Mouse (Mus musculus) liver, embryonic 14.5 days (tissue): ENCODE data around the gene Epb41l4b.

Source experiments
- CTCF ChIP-seq: IDR thresholded peaks from 2 replicates; pipeline ENCODE4 v1.5.1; 2016; ENCODE audit warnings: antibody characterized with exemption, low read depth, control low read depth
- EP300 ChIP-seq: IDR thresholded peaks from 2 replicates; pipeline ENCODE4 v1.6.1; 2016; ENCODE audit warnings: antibody characterized with exemption, low read depth

DNA sequence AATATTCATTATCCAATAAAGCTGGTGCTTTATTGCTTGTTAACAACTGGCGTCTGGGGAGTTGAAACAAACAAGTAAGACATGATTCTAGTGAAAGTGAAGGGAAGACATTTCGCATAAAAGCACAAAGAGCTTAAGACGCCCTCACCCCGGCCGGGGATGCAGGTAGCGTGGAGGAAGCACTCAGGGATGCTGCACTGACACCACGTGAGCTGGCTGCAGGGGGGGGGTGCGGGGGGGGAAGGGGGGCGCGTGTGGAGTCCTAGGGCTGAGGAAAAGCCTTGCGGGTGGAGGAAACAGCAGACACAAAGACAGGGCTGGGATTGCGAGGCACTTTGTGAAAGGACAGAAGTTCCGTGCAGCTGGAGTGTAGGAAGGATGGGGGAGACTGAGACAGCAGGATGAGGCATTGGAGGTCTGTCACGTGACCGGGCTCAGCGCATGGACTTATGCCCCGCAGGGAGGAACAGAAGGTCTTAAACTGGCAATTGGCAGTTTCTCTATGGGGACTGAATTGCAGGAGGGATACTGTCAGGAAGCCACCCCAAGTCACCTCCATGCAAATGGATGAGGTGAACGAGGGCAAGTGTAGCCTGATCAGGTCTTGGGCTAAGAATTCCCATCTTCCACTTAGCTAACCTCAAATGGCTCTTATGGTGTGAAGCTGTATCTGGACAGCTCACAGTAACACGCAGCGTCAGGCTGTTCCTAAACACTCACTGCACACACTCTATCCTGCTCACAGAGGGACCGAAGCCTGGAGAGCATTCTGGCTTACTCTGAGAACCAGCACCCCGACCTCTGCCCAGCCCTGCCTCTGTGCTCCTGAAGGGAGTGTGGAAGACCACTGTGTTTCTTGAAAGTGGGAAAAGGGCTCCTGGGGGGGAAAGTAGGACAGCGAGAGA lies 103.9 kb downstream of the Epb41l4b start:
- no peak for TF ChIP-seq CTCF
- no peak for TF ChIP-seq EP300
